Mouse (Mus musculus): ENCODE measurements around the gene Slc25a19. TPM values are rescaled to one million over a fixed set of nuclear protein-coding genes. Genes with fewer than 3 reads are reported as not detected.

Slc25a19 gene
- total RNA-seq, 2 experiments from 2014 or later, result 55.2 to 60.6 TPM

DNA sequence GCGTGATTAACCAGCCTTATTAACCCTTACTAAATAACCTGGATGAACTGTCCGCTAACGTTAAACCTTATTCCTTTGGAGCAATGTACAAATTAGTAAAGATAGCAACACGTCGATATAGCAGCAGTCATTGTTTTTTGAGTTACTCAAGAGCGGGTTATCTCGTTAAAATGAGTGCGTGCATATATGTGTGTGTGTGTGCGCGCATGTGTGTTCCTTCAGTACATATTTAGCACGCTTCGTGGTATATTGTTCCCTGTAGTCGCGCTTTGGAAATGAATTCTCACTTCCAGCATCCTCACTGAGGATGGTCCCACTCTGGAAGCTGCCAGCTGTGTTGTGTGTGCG, 25.0 kb downstream of the Slc25a19 start:
- no peak for DNase-seq (ENCODE audit: low spot score in 2 of 2)

DNA sequence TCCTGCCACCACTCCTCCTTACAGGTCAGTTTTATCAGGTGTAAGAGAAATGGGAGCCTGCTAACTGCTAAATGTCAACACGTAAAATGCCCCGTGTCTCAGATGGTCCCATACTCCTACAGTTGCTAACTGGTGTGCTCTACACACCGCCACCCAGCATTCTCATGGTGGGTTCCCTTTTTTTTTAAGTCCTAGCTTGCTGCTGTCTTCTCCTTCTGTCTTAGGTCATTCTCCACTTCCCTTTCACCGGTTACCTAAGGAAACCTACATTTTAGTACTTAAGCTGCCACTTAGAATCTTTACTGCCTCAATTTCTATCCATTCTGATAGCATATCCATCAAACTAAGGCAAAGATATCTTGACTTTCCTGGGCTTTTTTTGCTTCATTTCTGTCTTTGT, 26.9 kb downstream of the Slc25a19 start:
- DNase-seq (ENCODE audit: low spot score in 2 of 2), result no peak

DNA sequence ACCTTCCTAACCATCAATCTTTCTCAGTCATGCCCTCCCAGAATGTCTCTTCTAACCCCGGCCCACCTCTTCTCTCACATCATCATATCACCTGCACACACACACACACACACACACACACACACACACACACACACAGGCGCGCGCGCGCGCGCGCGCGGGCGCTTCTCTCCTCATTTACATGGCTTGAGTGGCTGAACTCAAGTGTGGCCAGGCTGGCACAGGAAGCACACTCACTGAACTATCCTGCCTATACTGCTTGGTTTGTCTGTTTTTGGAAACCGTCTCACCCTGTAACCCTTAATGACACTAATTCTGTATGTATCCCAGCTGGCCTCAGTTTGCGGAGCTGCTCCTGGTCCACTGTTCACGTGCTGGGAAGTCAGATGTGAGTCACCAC, 27.4 kb downstream of the Slc25a19 start:
- no peak for DNase-seq (ENCODE audit: low spot score in 2 of 2)

DNA sequence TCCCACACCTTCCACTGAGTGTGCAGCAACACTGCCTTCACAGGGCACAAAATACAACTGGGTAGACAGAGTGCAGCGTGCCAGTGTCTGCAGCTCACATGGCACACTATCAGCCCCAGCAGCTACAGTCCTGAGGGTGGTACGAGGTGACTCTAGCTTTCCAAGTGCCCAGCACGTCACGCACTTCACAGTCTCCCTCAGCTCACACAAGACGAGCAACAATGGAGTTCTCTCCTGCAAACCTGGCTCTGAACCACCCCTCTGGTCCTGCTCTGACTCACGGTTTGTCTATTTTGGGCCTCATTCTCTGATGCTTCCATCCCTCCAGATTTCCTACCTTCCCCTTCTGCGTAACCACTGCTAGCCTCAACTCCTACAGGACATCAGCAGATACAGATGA, 28.4 kb downstream of the Slc25a19 start:
- DNase-seq (ENCODE audit: low spot score in 2 of 2), result peak; percentile 38 to 41

DNA sequence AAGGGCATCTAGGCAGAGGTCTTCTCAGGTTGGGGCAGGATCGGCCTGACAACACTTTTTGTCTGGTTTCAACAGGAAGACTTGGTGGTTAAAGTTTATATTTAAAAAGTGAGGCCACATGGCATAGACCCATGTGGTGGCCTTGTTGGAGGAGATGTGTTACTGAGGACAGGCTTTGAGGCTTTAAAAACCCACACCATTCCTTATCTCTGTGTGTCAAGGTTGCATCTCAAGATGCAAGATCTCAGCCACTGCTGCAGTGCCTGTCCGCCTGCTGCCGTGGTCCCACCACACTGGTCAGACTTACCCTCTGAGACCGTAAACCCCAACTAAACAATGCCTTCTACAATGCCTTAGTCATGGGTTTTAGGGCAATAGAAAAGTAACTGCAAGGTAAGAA, 29.8 kb downstream of the Slc25a19 start:
- DNase-seq (ENCODE audit: low spot score in 2 of 2), result no peak

DNA sequence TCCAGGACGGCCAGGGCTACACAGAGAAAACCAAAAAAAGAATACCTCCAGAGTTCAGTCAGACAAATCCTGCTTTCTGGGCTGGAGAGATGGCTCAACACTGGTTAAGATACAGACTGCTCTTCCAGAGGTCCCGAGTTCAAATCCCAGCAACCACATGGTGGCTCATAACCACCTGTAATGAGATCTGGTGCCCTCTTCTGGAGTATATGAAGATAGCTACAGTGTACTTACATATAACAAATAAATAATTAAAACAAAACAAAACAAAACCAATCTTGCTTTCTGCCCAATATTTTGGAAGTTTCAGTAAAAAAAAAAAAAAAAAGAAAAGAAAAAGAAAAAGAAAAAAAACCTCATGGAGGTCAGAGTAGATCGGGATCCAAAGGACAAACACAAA, 32.9 kb downstream of the Slc25a19 start:
- DNase-seq (ENCODE audit: low spot score in 2 of 2), result no peak

DNA sequence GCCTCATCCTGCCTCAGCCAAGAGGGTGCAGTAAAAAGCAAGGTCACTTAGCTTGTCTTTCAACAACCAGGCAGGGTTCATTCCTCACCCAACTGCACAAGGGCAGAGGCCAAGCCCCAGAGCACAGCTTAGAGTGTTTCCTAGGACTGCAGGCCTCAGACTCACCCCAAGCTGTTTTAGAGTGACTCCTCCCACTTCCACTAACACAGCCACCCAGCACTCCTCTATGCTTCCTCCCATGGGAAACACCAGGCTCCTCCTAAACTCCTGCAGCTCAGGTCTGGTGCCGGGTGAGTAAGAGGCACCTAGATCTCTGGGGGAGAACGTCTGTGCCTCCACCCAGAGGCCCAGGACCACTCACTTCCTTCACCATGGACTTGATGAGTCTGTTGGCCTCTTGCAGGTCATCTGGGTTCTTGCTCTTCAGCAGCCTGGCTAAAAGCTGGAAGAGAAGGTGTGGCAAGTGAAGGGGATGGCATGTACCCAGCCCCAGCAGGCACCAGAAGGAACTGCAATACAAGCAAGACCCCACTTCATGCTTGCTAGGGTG, 37.5 kb downstream of the Slc25a19 start:
- DNase-seq (ENCODE audit: low spot score in 2 of 2), result no peak

DNA sequence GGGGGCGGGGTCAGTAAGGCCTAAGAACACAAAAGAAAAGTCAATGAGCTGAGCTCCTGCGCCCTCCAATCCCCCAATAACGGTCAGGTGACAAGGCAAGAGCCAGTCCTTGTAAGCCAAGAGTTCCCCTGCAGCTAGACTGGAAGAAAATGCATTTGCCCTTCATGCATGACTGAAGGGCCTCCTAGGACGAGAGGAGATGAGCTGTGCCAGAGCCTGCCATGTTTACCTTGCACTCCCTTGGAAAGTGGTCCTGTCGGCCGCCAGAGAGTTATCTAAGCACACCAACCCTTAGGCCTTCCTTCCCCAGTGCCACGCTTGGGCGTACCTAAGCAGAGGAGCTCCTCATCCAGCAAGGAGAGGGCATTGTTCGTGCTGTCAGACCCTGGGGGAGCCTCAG, 40.1 kb downstream of the Slc25a19 start:
- no peak for DNase-seq (ENCODE audit: low spot score in 2 of 2)

DNA sequence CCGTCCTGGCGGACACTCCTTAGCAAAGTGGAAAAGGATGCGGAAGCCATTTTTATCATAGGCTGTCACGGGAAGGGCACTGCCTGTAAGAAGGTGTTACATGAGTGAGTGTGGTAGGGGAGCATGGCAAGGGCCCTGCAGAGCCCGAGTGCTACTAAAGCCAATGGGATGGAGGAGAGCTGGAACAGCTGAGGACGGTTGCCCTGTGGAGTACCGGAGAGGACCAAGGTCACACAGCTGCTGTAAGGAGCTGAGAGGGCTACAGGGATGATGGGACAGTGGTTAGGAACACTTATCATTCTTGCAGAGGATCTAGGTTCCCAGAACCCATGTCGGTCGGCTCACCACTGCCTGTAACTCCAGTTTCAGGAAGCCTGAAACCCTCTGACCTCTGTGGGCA, 41.7 kb downstream of the Slc25a19 start:
- DNase-seq (ENCODE audit: low spot score in 2 of 2), result no peak

DNA sequence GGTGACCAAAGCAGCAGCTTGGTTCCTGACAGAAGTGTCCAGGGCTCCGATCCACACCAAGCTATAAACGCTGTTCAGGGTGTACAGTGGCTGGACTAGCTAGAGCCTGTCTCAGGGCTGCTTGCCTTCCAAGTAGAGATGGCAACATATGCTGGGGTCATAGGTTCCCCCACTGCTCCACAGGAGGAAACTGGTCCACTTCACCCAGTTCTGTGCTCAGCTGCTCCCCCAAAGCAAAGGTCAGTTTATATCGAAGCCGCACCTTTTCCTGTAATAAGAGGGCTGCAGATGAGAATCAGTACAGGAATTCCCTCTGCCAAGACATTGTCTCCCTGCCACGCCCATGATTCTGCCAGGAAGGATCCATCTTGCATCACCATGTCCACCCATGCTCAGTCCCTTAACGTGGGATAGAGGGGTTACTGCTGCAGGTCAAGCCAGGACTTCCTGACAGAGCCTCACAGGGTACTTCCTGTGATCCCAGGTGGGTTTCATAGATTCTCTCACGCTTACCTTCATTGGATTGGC, 42.5 kb downstream of the Slc25a19 start:
- DNase-seq (ENCODE audit: low spot score in 2 of 2), result no peak

DNA sequence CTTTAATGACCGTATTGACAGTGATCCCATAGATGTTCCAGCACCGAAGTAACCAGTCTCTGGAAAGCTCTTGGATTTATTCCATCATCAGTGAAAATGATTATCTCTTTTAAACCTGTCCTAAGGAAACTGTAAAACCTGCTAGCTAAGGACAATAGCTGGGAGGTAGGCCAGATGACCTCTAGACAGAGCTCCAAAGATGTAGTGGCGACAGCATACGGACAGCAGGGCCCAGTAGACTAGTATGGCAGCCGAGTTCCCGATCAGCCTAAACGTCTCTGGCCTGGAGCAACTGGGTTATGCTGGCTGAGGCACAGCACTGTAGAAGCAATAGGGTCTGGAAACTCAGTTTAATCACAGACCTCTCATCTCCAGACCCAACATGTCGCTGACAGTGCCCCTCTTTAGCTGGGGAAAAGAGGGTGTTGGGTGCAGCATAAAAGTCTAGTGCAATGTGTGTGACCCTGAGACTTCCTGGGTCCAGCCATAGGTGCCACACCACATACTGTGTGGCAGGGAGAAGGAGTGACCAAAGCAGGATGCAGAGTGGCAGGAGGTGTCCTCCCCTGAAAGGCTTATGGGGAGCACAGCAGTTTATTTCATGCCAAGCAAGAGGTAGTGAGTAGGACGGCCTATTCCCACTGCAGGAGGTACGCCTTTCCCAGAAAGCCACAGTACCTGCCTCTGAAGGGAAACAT, 43.6 kb downstream of the Slc25a19 start:
- no peak for DNase-seq (ENCODE audit: low spot score in 2 of 2)

DNA sequence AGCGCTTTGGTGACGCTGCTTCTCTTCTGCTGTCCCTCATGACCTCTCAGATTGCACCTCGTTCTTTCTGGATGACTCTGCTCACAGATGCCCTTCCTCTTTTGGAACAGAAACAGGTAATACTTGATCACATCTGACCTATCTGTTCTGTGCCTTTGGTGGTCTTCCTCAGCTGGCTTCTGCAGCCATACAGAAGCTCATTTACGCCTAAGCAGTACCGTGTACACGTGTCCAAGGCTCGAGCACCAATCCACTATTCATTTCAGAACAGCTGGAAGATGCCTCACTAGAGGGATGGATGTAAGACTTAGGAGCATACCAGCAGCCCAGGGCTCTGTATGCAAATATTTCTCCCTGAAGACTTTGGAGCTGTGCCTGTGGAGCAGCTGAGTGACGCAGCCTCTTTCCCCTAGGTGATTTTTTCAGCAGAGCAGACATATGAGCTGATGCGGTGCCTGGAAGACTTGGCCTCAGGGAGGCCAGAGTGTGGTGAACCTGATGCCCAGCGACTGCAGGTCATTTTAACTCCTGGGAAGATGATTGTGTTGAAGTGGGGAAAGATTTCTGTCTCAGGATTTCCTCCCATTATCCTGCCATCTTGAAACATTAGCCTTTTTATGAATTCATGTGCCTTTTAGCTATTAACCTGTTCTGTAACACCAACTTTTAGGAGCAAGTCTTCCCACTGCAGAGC, 45.0 kb downstream of the Slc25a19 start:
- DNase-seq (ENCODE audit: low spot score in 2 of 2), result no peak

DNA sequence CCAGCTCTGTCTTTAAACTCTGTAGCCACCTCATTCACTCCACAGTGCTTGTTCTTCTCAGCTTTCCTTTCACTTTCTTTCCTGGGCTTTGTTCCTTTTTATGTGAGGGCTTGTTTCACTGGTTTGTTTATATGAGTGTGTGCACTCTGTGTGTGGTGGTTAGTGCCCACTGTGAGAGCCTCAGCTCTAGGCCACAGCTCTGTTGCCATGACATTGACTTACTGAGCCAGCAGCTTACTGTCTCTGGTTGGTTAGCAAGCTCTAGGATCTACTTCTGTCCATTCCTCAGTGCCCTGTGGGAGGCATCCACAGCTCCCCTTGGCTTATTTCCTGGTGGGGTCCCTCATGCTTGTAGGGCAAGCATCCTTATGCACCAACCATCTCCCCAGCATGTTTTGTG, 49.0 kb downstream of the Slc25a19 start:
- no peak for DNase-seq (ENCODE audit: low spot score in 2 of 2)

DNA sequence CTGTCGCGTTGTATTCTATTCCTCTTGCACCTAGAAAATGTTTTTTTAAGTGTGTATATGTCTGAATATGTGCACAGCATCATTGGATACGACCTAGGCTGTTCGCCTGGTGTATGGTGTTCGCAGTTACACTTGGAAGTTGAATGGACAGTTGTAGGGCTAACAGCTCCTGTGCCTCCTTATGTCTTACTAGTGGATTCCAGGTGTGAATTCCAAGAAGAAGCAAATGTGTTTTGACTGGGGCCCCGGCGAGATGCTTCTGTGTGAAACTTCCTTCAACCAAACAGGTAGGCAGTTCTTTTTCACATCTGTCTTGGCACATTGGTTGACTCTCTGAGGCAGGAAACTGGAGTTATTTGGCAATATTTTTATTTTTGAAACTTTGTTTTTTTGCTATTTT, 63.1 kb downstream of the Slc25a19 start:
- no peak for DNase-seq (ENCODE audit: low spot score in 2 of 2)

Other genes starting within 250 kb of the Slc25a19 start
- gene Cdr2l, start 246.4 kb downstream of the Slc25a19 start, total RNA-seq (2021), result 10 to 100 TPM; 26.8 to 29.3 TPM
- gene Mrpl58, start 224.5 kb downstream of the Slc25a19 start, total RNA-seq (2021), result 100 to 1,000 TPM; 111 to 122 TPM
- gene Atp5h, start 208.3 kb downstream of the Slc25a19 start, total RNA-seq (2021), result 100 to 1,000 TPM; 453 to 457 TPM
- gene Kctd2, start 208.2 kb downstream of the Slc25a19 start, total RNA-seq (2021), result 10 to 100 TPM; 82.5 to 85.6 TPM
- gene Trim80, start 187.8 kb downstream of the Slc25a19 start, total RNA-seq (2021), result not detected
- gene Slc16a5, start 165.8 kb downstream of the Slc25a19 start, total RNA-seq (2021), result not detected
- 10 to 100 TPM; 15.0 to 15.4 TPM for gene Armc7, start 152.6 kb downstream of the Slc25a19 start, total RNA-seq (2021)
- 10 to 100 TPM; 62.2 to 63.3 TPM for gene Nt5c, start 136.4 kb downstream of the Slc25a19 start, total RNA-seq (2021)
- gene Jpt1, start 113.9 kb downstream of the Slc25a19 start, total RNA-seq (2021), result 100 to 1,000 TPM; 157 TPM
- gene Sumo2, start 92.0 kb downstream of the Slc25a19 start, total RNA-seq (2021), result 100 to 1,000 TPM; 272 to 305 TPM
- gene Nup85, start 63.9 kb downstream of the Slc25a19 start, total RNA-seq (2021), result 10 to 100 TPM; 44.2 to 49.3 TPM
- 10 to 100 TPM; 52.8 to 54.1 TPM for gene Mrps7, start 24.4 kb downstream of the Slc25a19 start, total RNA-seq (2021)
- 10 to 100 TPM; 81.4 to 84.1 TPM for gene Gga3, start 24.2 kb downstream of the Slc25a19 start, total RNA-seq (2021)
- gene Mif4gd, start 15.3 kb downstream of the Slc25a19 start, total RNA-seq (2021), result 10 to 100 TPM; 15.4 to 16.1 TPM
- gene Grb2, start 80.3 kb upstream of the Slc25a19 start, total RNA-seq (2021), result 100 to 1,000 TPM; 204 to 206 TPM
- gene Tmem94, start 137.1 kb upstream of the Slc25a19 start, total RNA-seq (2021), result 10 to 100 TPM; 62.9 to 65.2 TPM
- 10 to 100 TPM; 17.7 to 18.6 TPM for gene Caskin2, start 185.3 kb upstream of the Slc25a19 start, total RNA-seq (2021)
- 10 to 100 TPM; 14.0 to 14.5 TPM for gene Tsen54, start 186.4 kb upstream of the Slc25a19 start, total RNA-seq (2021)
- gene Llgl2, start 195.8 kb upstream of the Slc25a19 start, total RNA-seq (2021), result 1 to 10 TPM; 3.6 to 4.5 TPM
- gene Myo15b, start 230.1 kb upstream of the Slc25a19 start, total RNA-seq (2021), result under 1 TPM; 0.49 to 0.75 TPM